Mouse (Mus musculus): ENCODE data around the gene Nup107. TPM values are rescaled to one million over a fixed set of nuclear protein-coding genes. Genes with fewer than 3 reads are reported as not detected.
A peak's percentile ranks its signal among the peaks of the same experiment; 100 is the strongest.
"Not testable (repeated sequence)": the region's sequence is repeated elsewhere in the genome, so short reads cannot be mapped to it uniquely, and the experiment has no call there.

Nup107 gene
- polyA plus RNA-seq, 1 experiment from 2014 or later = 87.5 TPM

DNA sequence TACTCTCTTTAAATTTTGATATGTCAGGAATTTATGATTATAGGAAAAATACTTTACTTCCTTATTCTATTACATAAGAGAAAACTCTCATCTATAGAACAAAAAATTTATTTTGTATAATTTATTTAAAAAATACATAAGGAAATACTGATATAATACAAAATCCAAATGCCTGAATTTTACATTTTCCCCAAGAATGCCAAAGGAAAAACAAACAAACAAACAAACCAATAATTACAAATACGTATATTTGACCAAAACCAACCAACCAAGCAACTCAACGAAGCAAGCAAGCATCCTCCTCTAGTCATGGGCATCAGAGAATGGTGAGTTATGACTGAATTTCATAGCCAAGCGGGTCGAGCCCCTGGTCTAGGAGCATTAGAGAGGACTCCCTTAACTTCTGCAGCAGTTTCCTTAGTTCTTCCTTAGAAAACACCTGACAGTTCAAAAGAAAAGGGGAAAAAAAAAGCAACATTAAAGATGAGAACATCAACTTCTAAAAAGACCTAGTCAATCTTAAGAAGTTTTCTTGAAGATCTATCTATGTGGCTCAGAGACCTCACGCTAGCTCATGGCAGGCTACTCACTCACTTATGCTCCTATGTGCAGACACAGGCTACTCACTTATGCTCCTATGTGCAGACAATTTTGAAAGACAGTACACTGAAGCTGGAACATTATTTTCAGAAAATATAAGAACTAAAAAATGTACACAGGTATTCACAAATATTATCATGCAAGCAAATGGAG is 41.8 kb downstream of the Nup107 start:
- Histone ChIP-seq H3K27ac (no peak overlapping the region), H3K27me3 (no peaks in the 10 kb centered on the region), H3K9ac (no peak overlapping the region), H3K4me2 (no peak overlapping the region), H3K9me3 (no peaks in the 10 kb centered on the region), H3K36me3 (replicated peaks) (peaks cover 52% of the 10 kb centered on the region), H3K4me3 (replicated peaks) (no peak overlapping the region), H3K4me1 (0 out of 2 replicates have a peak, but pooled peaks cover 3% of the 10 kb centered on the region)
- ATAC-seq (ENCODE audit: low FRiP score) = no peak
- 98% methylated on average over 5 of the region's 5 CpGs for WGBS

DNA sequence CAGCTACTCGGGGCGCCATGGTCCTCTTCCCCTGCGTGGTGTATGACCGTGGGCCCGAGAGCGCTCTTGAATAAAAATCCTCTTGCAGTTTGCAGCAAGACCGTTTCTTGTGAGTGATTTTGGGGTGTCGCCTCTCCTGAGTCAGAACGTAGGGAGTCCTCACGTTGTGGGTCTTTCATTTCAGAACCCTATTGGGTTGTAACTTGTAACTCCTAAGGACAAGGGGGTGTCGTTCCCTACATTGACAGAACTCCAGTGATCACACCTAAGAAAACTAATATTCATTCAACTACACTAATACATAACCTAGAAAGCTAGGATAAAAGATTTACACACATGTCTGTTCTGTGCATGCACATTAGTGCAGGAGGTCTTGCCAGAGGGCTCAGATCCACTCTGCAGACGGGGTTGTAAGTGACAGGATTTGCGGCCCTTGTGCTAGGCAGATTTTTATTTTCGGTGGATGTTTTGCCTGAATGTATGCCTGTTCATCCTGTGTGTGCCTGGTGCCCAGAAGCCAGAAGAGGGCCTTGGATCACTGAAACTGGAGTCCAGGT is 42.6 kb downstream of the Nup107 start:
- H3K27me3 ChIP-seq = no peaks in the 10 kb centered on the region
- no peak for ATAC-seq (ENCODE audit: low FRiP score)
- no peak overlapping the region for H3K27ac ChIP-seq
- H3K4me3 ChIP-seq (replicated peaks) = no peak overlapping the region
- no peak overlapping the region for H3K9ac ChIP-seq
- H3K36me3 ChIP-seq (replicated peaks) = peaks cover 44% of the 10 kb centered on the region
- 95% methylated on average over 14 of the region's 14 CpGs for WGBS
- peaks cover 9% of the 10 kb centered on the region for H3K4me1 ChIP-seq
- no peaks in the 10 kb centered on the region for H3K9me3 ChIP-seq
- no peak overlapping the region for H3K4me2 ChIP-seq

DNA sequence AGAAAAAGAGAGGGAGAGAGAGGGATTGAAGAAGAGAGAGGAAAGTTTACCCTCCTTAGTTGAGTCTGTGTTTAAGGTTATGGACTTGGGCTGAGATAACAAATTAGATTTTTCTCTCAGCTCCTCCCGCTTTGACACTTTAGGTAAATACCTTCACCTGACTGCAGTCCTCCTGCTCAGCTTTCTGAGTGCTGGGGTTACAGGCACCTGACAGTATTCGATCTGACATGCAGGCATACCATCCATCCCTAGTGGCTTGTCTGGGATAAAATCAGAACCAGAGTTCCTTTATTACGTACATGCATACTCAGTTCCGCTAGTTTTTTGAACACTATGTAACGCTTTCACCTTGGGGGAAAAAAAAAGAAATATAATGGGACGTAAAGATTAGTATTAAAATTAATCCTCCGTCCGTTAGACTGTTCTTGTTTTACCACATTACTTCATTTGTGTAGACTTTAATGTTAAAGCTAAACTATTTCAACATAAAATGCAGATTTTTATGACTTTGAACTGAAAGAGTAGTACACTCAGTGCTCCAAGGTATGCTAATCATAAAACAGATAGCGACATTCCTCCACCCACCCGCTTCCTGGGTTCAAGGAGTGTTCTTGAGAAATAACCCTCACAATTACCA is 43.3 kb downstream of the Nup107 start:
- no peaks in the 10 kb centered on the region for H3K9me3 ChIP-seq
- ATAC-seq (ENCODE audit: low FRiP score) = no peak
- no peak overlapping the region for H3K9ac ChIP-seq
- H3K27ac ChIP-seq = no peak overlapping the region
- H3K27me3 ChIP-seq = no peaks in the 10 kb centered on the region
- H3K4me3 ChIP-seq (replicated peaks) = no peak overlapping the region
- H3K4me2 ChIP-seq = no peak overlapping the region
- WGBS = 96% methylated on average over 10 of the region's 10 CpGs
- H3K36me3 ChIP-seq (replicated peaks) = peaks cover 38% of the 10 kb centered on the region
- H3K4me1 ChIP-seq = peaks cover 16% of the 10 kb centered on the region

DNA sequence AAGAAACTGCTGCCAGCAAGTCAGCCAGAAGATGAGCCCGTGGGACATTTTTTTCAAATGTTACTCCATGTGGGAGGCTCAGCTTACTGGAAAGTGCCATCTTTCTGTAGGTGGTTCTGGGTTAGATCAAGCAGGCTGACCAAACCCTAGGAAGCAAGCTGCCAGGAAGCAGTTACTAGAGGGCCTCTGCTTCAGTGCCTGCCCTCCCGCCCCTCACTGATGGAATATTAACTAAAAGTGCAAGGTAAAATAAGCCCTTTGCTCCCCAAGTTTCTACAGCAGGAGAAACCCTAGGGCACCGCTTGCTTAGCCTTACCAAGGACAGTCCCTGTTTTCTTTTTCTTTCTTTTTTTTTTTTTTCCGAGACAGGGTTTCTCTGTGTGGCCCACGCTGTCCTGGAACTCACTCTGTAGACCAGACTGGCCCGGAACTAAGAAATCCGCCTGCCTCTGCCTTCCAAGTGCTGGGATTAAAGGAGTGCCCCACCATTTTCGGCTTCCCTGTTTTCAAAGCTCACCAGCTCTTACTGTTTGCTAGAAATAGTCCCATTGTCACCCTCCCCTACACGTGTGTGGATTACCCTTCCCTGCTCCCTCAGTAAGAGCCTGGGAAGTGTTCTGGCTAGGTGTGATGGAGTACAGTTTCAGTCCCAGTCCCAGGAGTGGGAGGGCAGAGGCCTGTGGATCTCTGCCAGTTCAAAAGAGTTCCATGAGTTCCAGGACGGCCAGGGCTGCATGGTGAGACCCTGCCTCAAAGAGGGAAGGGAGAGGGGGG is 44.0 kb downstream of the Nup107 start:
- Histone ChIP-seq H3K4me1 (peaks cover 23% of the 10 kb centered on the region), H3K4me2 (no peak overlapping the region), H3K36me3 (replicated peaks) (peaks cover 35% of the 10 kb centered on the region), H3K4me3 (replicated peaks) (no peak overlapping the region), H3K9ac (no peak overlapping the region), H3K27ac (no peak overlapping the region), H3K9me3 (no peaks in the 10 kb centered on the region), H3K27me3 (no peaks in the 10 kb centered on the region)
- 88% methylated on average over 10 of the region's 10 CpGs for WGBS
- ATAC-seq (ENCODE audit: low FRiP score) = no peak

DNA sequence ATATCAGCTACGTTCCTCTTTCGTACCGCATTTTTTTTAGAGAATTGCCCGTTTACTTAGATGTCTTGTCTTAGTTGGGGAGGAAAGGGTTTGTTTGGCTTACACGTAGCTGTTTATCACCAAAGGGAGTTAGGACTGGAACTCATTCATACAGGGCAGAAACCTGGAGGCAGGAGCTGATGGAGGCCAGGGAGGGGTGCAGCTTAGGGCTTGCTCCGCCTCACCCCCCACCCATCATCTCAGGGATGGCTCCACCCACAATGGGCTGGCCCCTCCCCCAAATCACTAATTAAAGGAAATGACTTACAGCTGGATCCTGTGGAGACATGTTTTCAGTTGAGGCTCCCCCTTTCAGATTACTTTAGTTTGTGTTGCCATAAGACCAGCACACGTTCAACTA is 44.8 kb downstream of the Nup107 start:
- H3K9ac ChIP-seq = no peak overlapping the region
- H3K36me3 ChIP-seq (replicated peaks) = peaks cover 35% of the 10 kb centered on the region
- H3K4me1 ChIP-seq = peaks cover 24% of the 10 kb centered on the region
- H3K4me2 ChIP-seq = no peak overlapping the region
- H3K27me3 ChIP-seq = no peaks in the 10 kb centered on the region
- H3K27ac ChIP-seq = no peak overlapping the region
- no peaks in the 10 kb centered on the region for H3K9me3 ChIP-seq
- WGBS = 92% methylated on average over 7 of the region's 7 CpGs
- H3K4me3 ChIP-seq (replicated peaks) = no peak overlapping the region
- no peak for ATAC-seq (ENCODE audit: low FRiP score)

DNA sequence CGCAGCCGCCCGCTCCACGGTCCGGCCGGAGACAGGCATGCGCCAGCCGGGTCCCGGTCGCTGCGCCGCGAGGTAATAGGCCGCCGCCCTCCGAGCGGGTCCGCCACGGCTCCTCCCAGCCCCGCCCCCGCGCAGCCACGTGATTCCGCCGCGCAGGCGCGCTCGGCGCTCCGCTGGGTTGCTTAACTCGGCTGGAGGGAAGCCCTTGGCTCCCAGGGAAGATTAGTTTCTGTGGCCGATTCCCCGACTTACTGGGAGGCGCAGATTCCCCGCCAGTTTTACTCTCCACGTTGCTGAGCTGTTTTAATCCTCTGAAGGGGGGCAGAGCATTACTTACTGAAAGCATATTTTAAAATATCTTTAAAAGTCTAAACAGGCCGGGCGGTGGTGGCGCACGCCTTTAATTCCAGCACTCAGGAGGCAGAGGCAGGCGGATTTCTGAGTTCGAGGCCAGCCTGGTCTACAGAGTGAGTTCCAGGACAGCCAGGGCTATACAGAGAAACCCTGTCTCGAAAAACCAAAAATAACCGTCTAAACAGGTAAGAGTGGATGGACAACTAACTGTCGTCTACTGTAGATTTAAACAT is 46.1 kb downstream of the Nup107 start, which contains the start of gene Slc35e3:
Slc35e3 (minus strand) TSS at position 69 of the 587 bp plus-strand sequence.
- 15% methylated on average over 44 of the region's 46 CpGs for WGBS
- H3K4me1 ChIP-seq = peaks cover 24% of the 10 kb centered on the region
- H3K9me3 ChIP-seq = no peaks in the 10 kb centered on the region
- peak within 1 kb of the TSS; percentile 71 for H3K9ac ChIP-seq
- H3K36me3 ChIP-seq (replicated peaks) = peaks cover 25% of the 10 kb centered on the region
- peak; percentile 98 for ATAC-seq (ENCODE audit: low FRiP score)
- peak within 1 kb of the TSS; percentile 64 for H3K4me2 ChIP-seq
- H3K4me3 ChIP-seq (replicated peaks) = peak within 1 kb of the TSS; percentile 57
- no peaks in the 10 kb centered on the region for H3K27me3 ChIP-seq
- H3K27ac ChIP-seq = peak within 1 kb of the TSS; percentile 63; the same call in 1 of the 2 replicates

DNA sequence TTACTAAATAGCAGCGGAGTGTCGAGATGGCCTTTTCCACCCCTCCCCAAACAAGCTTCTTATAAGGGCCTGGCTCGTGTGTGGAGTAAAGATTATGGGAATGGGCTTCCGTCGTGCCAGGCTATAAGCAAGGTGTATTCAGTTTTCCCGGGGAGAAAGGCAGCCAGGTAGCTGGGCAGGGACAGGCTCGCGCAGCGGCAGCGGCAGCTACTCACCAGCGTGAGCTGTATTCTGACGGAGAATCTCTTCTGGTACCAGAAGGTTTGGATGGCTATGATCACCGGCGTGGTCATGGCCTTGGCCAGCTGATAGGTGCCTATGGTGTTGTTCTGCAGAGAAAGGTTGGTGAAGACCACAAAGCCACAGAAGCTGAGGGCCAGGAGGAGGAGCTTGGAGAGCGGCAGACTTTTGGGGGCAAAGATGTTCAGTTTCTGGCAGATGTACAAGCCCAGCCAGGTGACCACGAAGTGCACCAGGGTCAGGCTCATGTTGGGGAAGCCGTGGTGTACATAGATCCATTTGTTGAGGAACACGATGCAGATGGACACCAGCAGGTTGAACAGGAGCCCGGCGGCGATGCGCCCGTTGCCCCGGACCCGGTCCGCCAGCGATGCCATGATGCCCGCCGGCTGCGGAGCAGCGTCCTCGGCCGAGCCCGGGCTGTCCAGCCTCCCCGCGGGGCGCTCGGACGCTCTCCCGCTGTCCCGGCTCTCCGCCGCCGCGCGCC is 46.8 kb downstream of the Nup107 start:
- Histone ChIP-seq H3K4me3 (replicated peaks) (peak overlapping the region; percentile 57), H3K9ac (peak overlapping the region; percentile 71), H3K36me3 (replicated peaks) (peaks cover 19% of the 10 kb centered on the region), H3K4me2 (peak overlapping the region; percentile 64), H3K4me1 (peaks cover 24% of the 10 kb centered on the region)
- not testable (repeated sequence) for H3K27me3 ChIP-seq, H3K27ac ChIP-seq, H3K9me3 ChIP-seq
- peak; percentile 65 for ATAC-seq (ENCODE audit: low FRiP score)
- WGBS = under 1% methylated on average over 23 of the region's 46 CpGs

DNA sequence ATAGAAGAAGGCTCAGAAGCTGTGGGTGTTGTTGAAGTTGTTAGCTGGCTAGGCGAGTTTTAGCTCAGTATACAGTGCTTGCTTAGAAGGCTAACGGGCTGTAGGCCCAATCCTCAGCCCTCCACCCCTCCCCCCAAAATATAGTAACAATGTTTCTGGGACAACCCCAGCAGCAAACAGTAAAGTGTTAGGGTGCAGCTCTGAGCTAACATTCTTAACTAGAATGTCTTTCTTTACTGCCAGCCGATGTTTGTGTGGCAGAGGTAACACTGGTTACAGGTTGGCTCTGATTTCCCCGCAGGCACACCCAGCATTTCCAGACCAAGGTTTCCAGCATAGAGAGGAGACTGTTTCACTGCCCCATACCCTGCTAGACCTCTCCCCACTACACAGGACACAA is 48.6 kb downstream of the Nup107 start:
- H3K36me3 ChIP-seq (replicated peaks) = peaks cover 19% of the 10 kb centered on the region
- no peak overlapping the region for H3K4me3 ChIP-seq (replicated peaks)
- no peak overlapping the region for H3K9ac ChIP-seq
- no peaks in the 10 kb centered on the region for H3K27me3 ChIP-seq
- no peak overlapping the region for H3K27ac ChIP-seq
- WGBS = 83% methylated on average over 4 of the region's 4 CpGs
- no peak for ATAC-seq (ENCODE audit: low FRiP score)
- peaks cover 24% of the 10 kb centered on the region for H3K4me1 ChIP-seq
- H3K4me2 ChIP-seq = peak overlapping the region; percentile 64; the same call in 1 of the 2 replicates
- H3K9me3 ChIP-seq = no peaks in the 10 kb centered on the region

DNA sequence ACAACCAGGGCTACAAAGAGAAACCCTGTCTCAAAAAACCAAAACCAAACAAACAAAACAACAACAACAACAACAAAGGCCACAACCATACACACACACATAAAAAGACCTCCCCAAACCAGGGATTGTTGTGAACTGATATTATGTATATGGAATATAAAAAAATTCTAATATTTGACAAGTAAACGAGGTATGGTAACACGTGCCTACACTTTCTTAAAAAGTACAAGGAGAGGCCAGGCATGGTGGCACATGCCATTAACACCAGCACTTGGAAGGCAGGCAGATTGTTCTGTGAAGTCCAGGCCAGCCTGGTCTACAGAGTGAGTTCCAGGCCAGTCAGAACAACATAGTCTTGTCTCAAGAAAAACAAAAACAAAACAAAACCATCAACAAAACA is 49.3 kb downstream of the Nup107 start:
- H3K4me1 ChIP-seq = peaks cover 24% of the 10 kb centered on the region
- H3K4me2 ChIP-seq = no peak overlapping the region
- no peak overlapping the region for H3K27ac ChIP-seq
- no peaks in the 10 kb centered on the region for H3K9me3 ChIP-seq
- H3K9ac ChIP-seq = no peak overlapping the region
- no peak for ATAC-seq (ENCODE audit: low FRiP score)
- peaks cover 23% of the 10 kb centered on the region for H3K36me3 ChIP-seq (replicated peaks)
- H3K4me3 ChIP-seq (replicated peaks) = no peak overlapping the region
- H3K27me3 ChIP-seq = no peaks in the 10 kb centered on the region
- WGBS = 97% methylated on average over 2 of the region's 2 CpGs

DNA sequence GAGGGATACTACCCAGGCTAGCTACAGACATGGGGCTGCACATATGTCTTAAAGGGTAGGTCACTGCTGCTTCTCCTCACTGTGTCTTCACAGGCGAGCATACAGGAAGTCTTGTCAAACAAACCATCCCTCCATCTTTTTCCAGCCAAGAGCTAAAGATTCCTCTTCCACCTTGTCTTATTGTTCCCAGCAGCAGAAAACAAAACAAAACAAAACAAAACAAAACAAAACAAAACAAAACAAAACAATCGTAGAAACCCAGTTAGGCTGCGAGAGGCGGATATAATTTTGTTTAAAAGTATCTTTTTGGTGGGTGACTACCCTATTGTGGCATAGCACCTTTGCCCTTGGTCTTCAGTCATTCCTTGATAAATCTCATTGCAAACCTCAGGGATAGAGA is 49.9 kb downstream of the Nup107 start:
- Histone ChIP-seq H3K4me3 (replicated peaks) (no peak overlapping the region), H3K9ac (no peak overlapping the region), H3K36me3 (replicated peaks) (peaks cover 27% of the 10 kb centered on the region), H3K9me3 (no peaks in the 10 kb centered on the region), H3K27me3 (no peaks in the 10 kb centered on the region), H3K27ac (no peak overlapping the region), H3K4me2 (no peak overlapping the region), H3K4me1 (peaks cover 24% of the 10 kb centered on the region)
- WGBS = 92% methylated on average over 4 of the region's 4 CpGs
- ATAC-seq (ENCODE audit: low FRiP score) = no peak

DNA sequence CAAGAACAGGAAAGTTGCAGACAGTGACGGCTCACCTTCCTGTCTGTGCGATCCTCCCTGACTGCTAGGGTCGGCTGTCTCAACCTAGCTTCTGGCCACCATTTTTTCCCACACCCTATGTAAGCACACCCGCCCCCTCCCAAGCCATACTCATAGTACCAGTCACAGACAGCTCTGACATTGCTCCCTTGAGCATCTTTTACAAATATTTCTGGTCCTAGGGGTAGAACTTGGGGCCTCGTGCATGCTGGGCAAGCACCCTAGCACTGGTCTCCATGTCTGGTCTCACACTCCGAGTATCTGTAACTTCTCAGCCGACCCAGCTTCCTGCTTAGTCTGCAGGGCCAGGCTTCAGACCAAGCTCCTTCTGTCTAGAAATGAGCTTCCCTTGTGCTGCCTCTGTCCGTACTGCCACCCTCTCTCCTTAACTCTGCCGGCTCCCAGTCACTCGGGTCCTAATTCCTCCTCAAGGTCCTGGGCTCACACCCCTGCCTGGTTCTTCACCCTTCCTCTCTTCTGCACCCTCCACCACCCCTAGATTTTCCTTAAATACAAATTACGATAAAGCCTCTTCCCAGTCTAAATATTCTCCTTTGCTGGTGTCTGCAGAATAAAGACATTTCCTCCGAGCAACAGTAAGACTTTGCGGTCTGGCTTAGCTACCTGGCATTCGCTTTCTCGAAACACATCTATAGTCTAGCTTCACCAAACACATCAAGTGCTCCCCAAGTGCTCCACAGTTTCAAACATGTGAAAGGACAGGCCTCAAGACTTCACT is 50.6 kb downstream of the Nup107 start:
- H3K4me1 ChIP-seq = peaks cover 24% of the 10 kb centered on the region
- WGBS = 92% methylated on average over 15 of the region's 15 CpGs
- peaks cover 33% of the 10 kb centered on the region for H3K36me3 ChIP-seq (replicated peaks)
- no peak for ATAC-seq (ENCODE audit: low FRiP score)
- H3K4me3 ChIP-seq (replicated peaks) = no peak overlapping the region
- H3K27ac ChIP-seq = no peak overlapping the region
- H3K27me3 ChIP-seq = no peaks in the 10 kb centered on the region
- H3K9ac ChIP-seq = no peak overlapping the region
- H3K9me3 ChIP-seq = no peaks in the 10 kb centered on the region
- H3K4me2 ChIP-seq = no peak overlapping the region

All from forebrain, embryonic 12.5 days (tissue).